Mouse (Mus musculus): Measurements from ENCODE around the gene Tekt1. TPM values are rescaled to one million over a fixed set of nuclear protein-coding genes. Genes with fewer than 3 reads are reported as not detected.
"Not testable (repeated sequence)": the region's sequence is repeated elsewhere in the genome, so short reads cannot be mapped to it uniquely, and the experiment has no call there.

Gene Tekt1
- polyA plus RNA-seq, 1 experiment from 2014 or later, result 5.6 TPM

- Histone ChIP-seq H3K9ac (no peak overlapping the region), H3K27ac (no peak overlapping the region), H3K4me1 (peaks cover 6% of the 10 kb centered on the region), H3K4me2 (peak overlapping the region; percentile 50), H3K9me3 (replicated peaks) (no peaks in the 10 kb centered on the region), H3K36me3 (no peaks in the 10 kb centered on the region), H3K4me3 (replicated peaks) (no peak overlapping the region), H3K27me3 (no peaks in the 10 kb centered on the region)
- 24% methylated on average over 20 of the region's 20 CpGs for WGBS
- ATAC-seq (replicated peaks; ENCODE audit: low FRiP score), result no peak; the same call in 1 of the 2 replicates
These were observed 7.1 kb downstream of the Tekt1 start for GRCm38 (mm10) chr11:72354971-72355728.

- 82% methylated on average over 3 of the region's 3 CpGs for WGBS
- no peak overlapping the region for H3K4me3 ChIP-seq (replicated peaks)
- H3K4me1 ChIP-seq, result peaks cover 6% of the 10 kb centered on the region
These were observed 9.1 kb downstream of the Tekt1 start for GRCm38 (mm10) chr11:72353186-72353585.

GRCm38 (mm10) chr11:72352272-72352671, 10.0 kb downstream of the Tekt1 start:
- ATAC-seq (replicated peaks; ENCODE audit: low FRiP score), result no peak
- H3K4me1 ChIP-seq, result peaks cover 6% of the 10 kb centered on the region
- WGBS, result 51% methylated on average over 1 of the region's 1 CpGs

More at GRCm38 (mm10) chr11:72353186-72353585, 9.1 kb downstream of the Tekt1 start:
- Histone ChIP-seq H3K36me3 (no peaks in the 10 kb centered on the region), H3K9me3 (replicated peaks) (no peaks in the 10 kb centered on the region), H3K27me3 (no peaks in the 10 kb centered on the region), H3K27ac (no peak overlapping the region), H3K4me2 (no peak overlapping the region), H3K9ac (no peak overlapping the region)
- ATAC-seq (replicated peaks; ENCODE audit: low FRiP score), result no peak

GRCm38 (mm10) chr11:72349652-72350051, 12.6 kb downstream of the Tekt1 start:
- ATAC-seq (replicated peaks; ENCODE audit: low FRiP score), result no peak
- no peaks in the 10 kb centered on the region for H3K36me3 ChIP-seq
- H3K27ac ChIP-seq, result no peak overlapping the region
- H3K9me3 ChIP-seq (replicated peaks), result no peaks in the 10 kb centered on the region
- WGBS, result 64% methylated on average over 4 of the region's 4 CpGs
- no peak overlapping the region for H3K4me2 ChIP-seq
- H3K27me3 ChIP-seq, result no peaks in the 10 kb centered on the region
- no peak overlapping the region for H3K9ac ChIP-seq
- H3K4me1 ChIP-seq, result no peaks in the 10 kb centered on the region; the same call in 1 of the 2 replicates
- no peak overlapping the region for H3K4me3 ChIP-seq (replicated peaks)

More at GRCm38 (mm10) chr11:72352272-72352671, 10.0 kb downstream of the Tekt1 start:
- Histone ChIP-seq H3K27me3 (no peaks in the 10 kb centered on the region), H3K36me3 (no peaks in the 10 kb centered on the region), H3K27ac (no peak overlapping the region), H3K4me3 (replicated peaks) (no peak overlapping the region), H3K9me3 (replicated peaks) (no peaks in the 10 kb centered on the region), H3K9ac (no peak overlapping the region), H3K4me2 (no peak overlapping the region)

GRCm38 (mm10) chr11:72349016-72349415, 13.2 kb downstream of the Tekt1 start:
- Histone ChIP-seq H3K36me3 (no peaks in the 10 kb centered on the region), H3K9ac (no peak overlapping the region), H3K9me3 (replicated peaks) (no peaks in the 10 kb centered on the region), H3K27me3 (no peaks in the 10 kb centered on the region), H3K4me2 (no peak overlapping the region), H3K4me3 (replicated peaks) (no peak overlapping the region), H3K27ac (no peak overlapping the region), H3K4me1 (no peaks in the 10 kb centered on the region; the same call in 1 of the 2 replicates)
- ATAC-seq (replicated peaks; ENCODE audit: low FRiP score), result no peak
- 49% methylated on average over 8 of the region's 8 CpGs for WGBS

- H3K9ac ChIP-seq, result no peak overlapping the region
- WGBS, result 49% methylated on average over 10 of the region's 10 CpGs
- H3K36me3 ChIP-seq, result no peaks in the 10 kb centered on the region
- no peaks in the 10 kb centered on the region; the same call in 1 of the 2 replicates for H3K4me1 ChIP-seq
- H3K4me3 ChIP-seq (replicated peaks), result no peak overlapping the region
- H3K27ac ChIP-seq, result no peak overlapping the region
- no peaks in the 10 kb centered on the region for H3K9me3 ChIP-seq (replicated peaks)
- H3K4me2 ChIP-seq, result no peak overlapping the region
- no peaks in the 10 kb centered on the region for H3K27me3 ChIP-seq
- ATAC-seq (replicated peaks; ENCODE audit: low FRiP score), result no peak
These were observed 13.7 kb downstream of the Tekt1 start for GRCm38 (mm10) chr11:72348563-72348962.

GRCm38 (mm10) chr11:72344486-72344885, 17.8 kb downstream of the Tekt1 start:
- Histone ChIP-seq H3K27ac (no peak overlapping the region), H3K4me3 (replicated peaks) (no peak overlapping the region), H3K36me3 (no peaks in the 10 kb centered on the region), H3K9me3 (replicated peaks) (no peaks in the 10 kb centered on the region), H3K4me1 (peaks cover 14% of the 10 kb centered on the region), H3K27me3 (no peaks in the 10 kb centered on the region), H3K9ac (no peak overlapping the region), H3K4me2 (no peak overlapping the region)
- ATAC-seq (replicated peaks; ENCODE audit: low FRiP score), result no peak
- WGBS, result 88% methylated on average over 11 of the region's 11 CpGs

- Histone ChIP-seq H3K36me3 (no peaks in the 10 kb centered on the region), H3K9ac (no peak overlapping the region), H3K27me3 (no peaks in the 10 kb centered on the region), H3K4me2 (no peak overlapping the region), H3K27ac (no peak overlapping the region), H3K9me3 (replicated peaks) (no peaks in the 10 kb centered on the region), H3K4me3 (replicated peaks) (no peak overlapping the region), H3K4me1 (peaks cover 19% of the 10 kb centered on the region)
- no peak for ATAC-seq (replicated peaks; ENCODE audit: low FRiP score)
- WGBS, result 20% methylated on average over 8 of the region's 8 CpGs
These were observed 18.3 kb downstream of the Tekt1 start for GRCm38 (mm10) chr11:72343904-72344303.

- not testable (repeated sequence) for ATAC-seq (replicated peaks; ENCODE audit: low FRiP score); H3K4me3 ChIP-seq (replicated peaks); H3K9me3 ChIP-seq (replicated peaks); H3K36me3 ChIP-seq; H3K9ac ChIP-seq; H3K27me3 ChIP-seq; H3K4me2 ChIP-seq; H3K27ac ChIP-seq
- H3K4me1 ChIP-seq, result peaks cover 26% of the 10 kb centered on the region
- WGBS, result 92% methylated on average over 5 of the region's 5 CpGs
These were observed 19.0 kb downstream of the Tekt1 start for GRCm38 (mm10) chr11:72343238-72343625.

GRCm38 (mm10) chr11:72342549-72343237, 19.5 kb downstream of the Tekt1 start:
- Histone ChIP-seq H3K36me3 (no peaks in the 10 kb centered on the region), H3K9ac (no peak overlapping the region), H3K27me3 (no peaks in the 10 kb centered on the region), H3K4me2 (peak overlapping the region; percentile 35; the same call in 1 of the 2 replicates), H3K9me3 (replicated peaks) (no peaks in the 10 kb centered on the region), H3K4me1 (peaks cover 30% of the 10 kb centered on the region), H3K27ac (no peak overlapping the region), H3K4me3 (replicated peaks) (no peak overlapping the region)
- WGBS, result 11% methylated on average over 7 of the region's 7 CpGs
- peak; percentile 67 for ATAC-seq (replicated peaks; ENCODE audit: low FRiP score)

- peaks cover 35% of the 10 kb centered on the region for H3K4me1 ChIP-seq
- H3K9me3 ChIP-seq (replicated peaks), result no peaks in the 10 kb centered on the region
- no peaks in the 10 kb centered on the region for H3K36me3 ChIP-seq
- H3K27ac ChIP-seq, result peak overlapping the region; percentile 87; the same call in 1 of the 2 replicates
- H3K27me3 ChIP-seq, result no peaks in the 10 kb centered on the region
- no peak overlapping the region for H3K4me2 ChIP-seq
- no peak overlapping the region for H3K4me3 ChIP-seq (replicated peaks)
- WGBS, result 76% methylated on average over 4 of the region's 4 CpGs
- no peak overlapping the region for H3K9ac ChIP-seq
- ATAC-seq (replicated peaks; ENCODE audit: low FRiP score), result no peak
These were observed 22.5 kb downstream of the Tekt1 start for GRCm38 (mm10) chr11:72339716-72340115.

GRCm38 (mm10) chr11:72338437-72338871, 23.8 kb downstream of the Tekt1 start:
- peaks cover 35% of the 10 kb centered on the region for H3K4me1 ChIP-seq
- ATAC-seq (replicated peaks; ENCODE audit: low FRiP score), result peak; percentile 88
- H3K9ac ChIP-seq, result no peak overlapping the region
- H3K27me3 ChIP-seq, result no peaks in the 10 kb centered on the region
- H3K4me2 ChIP-seq, result no peak overlapping the region
- no peaks in the 10 kb centered on the region for H3K36me3 ChIP-seq
- H3K4me3 ChIP-seq (replicated peaks), result no peak overlapping the region
- peak overlapping the region; percentile 87 for H3K27ac ChIP-seq
- 33% methylated on average over 5 of the region's 5 CpGs for WGBS
- no peaks in the 10 kb centered on the region for H3K9me3 ChIP-seq (replicated peaks)
